Mouse (Mus musculus): Measurements from ENCODE around the gene Gm30302.

The Gm30302 gene

GRCm38 (mm10) chr13:49741285-49742040, 57.3 kb downstream of the Gm30302 start:
- no peak for DNase-seq (ENCODE audit: extremely low read depth, low read depth, low spot score)

- DNase-seq (ENCODE audit: extremely low read depth, low read depth, low spot score) = no peak
Measured at GRCm38 (mm10) chr13:49738011-49738410, 60.8 kb downstream of the Gm30302 start.

GRCm38 (mm10) chr13:49736430-49736829, 62.4 kb downstream of the Gm30302 start:
- no peak for DNase-seq (ENCODE audit: extremely low read depth, low read depth, low spot score)

Data from fat pad, adult 2 months (tissue).